ENCODE assay signal across 18 mouse cellular contexts in the genomic region with DNA sequence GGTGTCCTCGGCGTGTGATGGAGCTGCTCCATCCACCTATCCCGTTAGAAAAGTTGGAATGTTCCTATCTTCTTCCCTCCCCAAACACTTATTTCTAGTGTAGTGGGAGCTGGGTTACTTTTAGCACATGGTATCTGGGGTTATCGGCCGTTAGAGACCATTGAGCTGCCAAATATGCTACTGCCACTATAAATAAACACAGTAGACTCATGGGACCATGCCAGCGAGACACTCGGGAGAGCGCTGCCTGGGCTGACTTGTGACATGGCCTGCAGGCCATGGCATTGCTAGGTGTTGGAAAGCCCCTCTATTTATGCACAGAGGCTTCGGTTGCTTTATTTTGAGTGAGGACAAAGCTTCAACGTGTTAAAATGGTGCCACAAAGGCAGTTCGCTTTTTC. TPM values are rescaled to one million over a fixed set of nuclear protein-coding genes. Genes with fewer than 3 reads are reported as not detected.
DNase-seq lines count a peak whose midpoint lies in the region; ATAC-seq and TF ChIP-seq lines count a peak whose summit lies in the region.
"Had no signal": no experiment of that assay in that cellular context is flagged by ENCODE, and none has a peak within 500 bp of the region (broad histone marks: within the 10 kb centered on the region; RNA-seq: fewer than 3 reads in every experiment).

No protein-coding gene starts in this region.

- no peaks in the 10 kb centered on the region for H3K36me3 ChIP-seq in heart, postnatal 0 days (replicated peaks; ENCODE audit: control insufficient read depth, insufficient read depth, low read length)
- H3K36me3 ChIP-seq: forebrain, embryonic 15.5 days; G1E; limb, embryonic 15.5 days had no signal

- H3K27me3 ChIP-seq in heart, postnatal 0 days (ENCODE audit: control insufficient read depth, insufficient read depth, low read length): no peaks in the 10 kb centered on the region
- H3K27me3 ChIP-seq: forebrain, embryonic 15.5 days; limb, embryonic 15.5 days had no signal

- H3K4me3 ChIP-seq in gastrocnemius, adult 2 months: no peak overlapping the region
- H3K4me3 ChIP-seq in heart, postnatal 0 days (ENCODE audit: low read depth, low read length): no peak overlapping the region
- H3K4me3 ChIP-seq in layer of hippocampus, adult 2 months: no peak overlapping the region
- H3K4me3 ChIP-seq: forebrain, embryonic 15.5 days; limb, embryonic 15.5 days; megakaryocyte, embryonic 14.5 days had no signal

- peak overlapping the region; percentile 86 for H3K27ac ChIP-seq in gastrocnemius, adult 2 months
- H3K27ac ChIP-seq in heart, postnatal 0 days (ENCODE audit: low read depth): peak overlapping the region; percentile 85
- no peak overlapping the region for H3K27ac ChIP-seq in layer of hippocampus, adult 2 months
- H3K27ac ChIP-seq: forebrain, embryonic 15.5 days; limb, embryonic 15.5 days had no signal

- DNase-seq in gastrocnemius, adult 2 months: peak; percentile 89
- DNase-seq in gastrocnemius, adult 8-10 months (ENCODE audit: low spot score in 2 of 2): peak; percentile 41 to 75
- DNase-seq in heart, adult 9 months (ENCODE audit: low spot score in 2 of 2): peak; percentile 75 to 81
- peak; percentile 84 for DNase-seq in heart, postnatal 0 days (ENCODE audit: low spot score)
- DNase-seq in retina, postnatal 1 day: no peak
- no peak for DNase-seq in layer of hippocampus, adult 2 months (ENCODE audit: low spot score in 2 of 2)
- DNase-seq in left cerebral cortex, adult 18-20 months (ENCODE audit: low spot score in 2 of 2): no peak
- DNase-seq: cerebellum, adult 18-20 months; kidney, adult 2 months; kidney, postnatal 36 days; right cerebral cortex, adult 18-20 months; thymus, postnatal 25 days had no signal

- intact Hi-C loops in gastrocnemius, adult 2 months (cut with DNase I): no loop called here

- H3K9me3 ChIP-seq in heart, postnatal 0 days (replicated peaks; ENCODE audit: control insufficient read depth, low read length): no peaks in the 10 kb centered on the region
- H3K9me3 ChIP-seq: forebrain, embryonic 15.5 days; G1E; limb, embryonic 15.5 days had no signal

- peak; percentile 81 for ATAC-seq in heart, postnatal 0 days (ENCODE audit: insufficient read depth, low read depth)
- ATAC-seq: CD4-positive, CD25-positive, alpha-beta regulatory T cell, adult 4 months; forebrain, embryonic 15.5 days; midbrain, embryonic 16.5 days had no signal

- TF ChIP-seq EP300 in heart, postnatal 0 days (IDR thresholded peaks at IDR 0.05; ENCODE audit: low read depth): peak; percentile 92

- no peak overlapping the region for H3K9ac ChIP-seq in heart, postnatal 0 days (replicated peaks; ENCODE audit: low read depth, low read length)
- H3K9ac ChIP-seq: forebrain, embryonic 15.5 days; limb, embryonic 15.5 days had no signal

- no peak for TF ChIP-seq CTCF in gastrocnemius, adult 2 months (IDR thresholded peaks at IDR 0.05)
- no peak for TF ChIP-seq CTCF in heart, postnatal 0 days (IDR thresholded peaks at IDR 0.05; ENCODE audit: low read depth)
- no peak for TF ChIP-seq CTCF in layer of hippocampus, adult 2 months (conservative IDR thresholded peaks at IDR 0.05)

- 24% methylated on average over 11 of the region's 11 CpGs for WGBS in heart, postnatal 0 days

- peaks cover 30% of the 10 kb centered on the region for H3K4me1 ChIP-seq in heart, postnatal 0 days (ENCODE audit: control insufficient read depth, insufficient read depth)
- H3K4me1 ChIP-seq: megakaryocyte, embryonic 14.5 days had no signal

- peak overlapping the region; percentile 22; the same call in 1 of the 2 replicates for H3K4me2 ChIP-seq in heart, postnatal 0 days (ENCODE audit: low read depth, low read length)
- H3K4me2 ChIP-seq: forebrain, embryonic 15.5 days; limb, embryonic 15.5 days had no signal

RNA-seq across cellular contexts. Expression of gene Bcl10, which starts 24.9 kb away (rescaled TPM):
- 1 to 10 TPM; 9.6 to 9.8 TPM for total RNA-seq in gastrocnemius, adult 2 months (2021)
- 10 to 100 TPM in 2 of 4 experiments, 1 to 10 TPM in 2; 9.0 to 11.2 (median 9.9) TPM for total RNA-seq in gastrocnemius, adult 8-10 months (2022)
- total RNA-seq in heart, postnatal 0 days (2014; rRNA removed; ENCODE audit: low replicate concordance): 16.1 and 48.3 TPM in 2 replicates
- 32.7 and 35.1 TPM in 2 replicates for polyA plus RNA-seq in heart, postnatal 0 days (2015; fragmentation: Nextera tagmentation; extraction: Ambion mirVana)
- total RNA-seq in layer of hippocampus, adult 2 months (2021): 10 to 100 TPM; 11.1 to 12.7 TPM
- 10 to 100 TPM; 13.2 to 15.0 TPM for total RNA-seq in left cerebral cortex, adult 18-20 months (2021)

RNA-seq across cellular contexts. Expression of gene 2410004B18Rik, which starts 40.1 kb away (rescaled TPM):
- 10 to 100 TPM; 18.2 to 19.6 TPM for total RNA-seq in gastrocnemius, adult 2 months (2021)
- total RNA-seq in gastrocnemius, adult 8-10 months (2022): 10 to 100 TPM; 17.1 to 23.1 (median 19.4) TPM
- 9.1 and 12.3 TPM in 2 replicates for total RNA-seq in heart, postnatal 0 days (2014; rRNA removed; ENCODE audit: low replicate concordance)
- 35.9 and 37.6 TPM in 2 replicates for polyA plus RNA-seq in heart, postnatal 0 days (2015; fragmentation: Nextera tagmentation; extraction: Ambion mirVana)
- 10 to 100 TPM; 36.7 to 40.6 TPM for total RNA-seq in layer of hippocampus, adult 2 months (2021)
- total RNA-seq in left cerebral cortex, adult 18-20 months (2021): 10 to 100 TPM; 38.6 to 38.9 TPM

Comparison
In these comparisons a context has a peak if more than half of its experiments do, and no peak if none do; other contexts are left out.
1. DNase-seq: peak in gastrocnemius, adult 2 months (single experiment), gastrocnemius, adult 8-10 months (2 of 2), heart, adult 9 months (2 of 2) and heart, postnatal 0 days (single experiment); none in retina, postnatal 1 day (single experiment), layer of hippocampus, adult 2 months (0 of 2) and left cerebral cortex, adult 18-20 months (0 of 2).